Mouse (Mus musculus) activated CD4-positive, CD25-positive, alpha-beta regulatory T cell, adult 9 weeks (primary cell): ENCODE measurements around the gene Slc38a9. TPM values are rescaled to one million over a fixed set of nuclear protein-coding genes. Genes with fewer than 3 reads are reported as not detected.

Source experiments
- polyA plus RNA-seq: library from polyadenylated mRNA; unstranded; fragments of 100-300 nt; shearing (Covaris generic); gene quantifications from one replicate; pipeline ENCODE4 v1.2.1, GENCODE M21; 2017

The Slc38a9 gene
- 38.8 TPM for polyA plus RNA-seq

GRCm38 (mm10) chr13:112660574-112661381, at the start of gene Slc38a9:
Gene Slc38a9, plus strand, starts transcription at chr13:112660751.

GRCm38 (mm10) chr13:112652205-112652604, 8.3 kb upstream of the Slc38a9 start, which contains the start of gene Ddx4:
Gene Ddx4, minus strand, starts transcription at chr13:112652475.

Other genes with a start within 250 kb of the Slc38a9 start
- gene Il6st, start 196.7 kb upstream of the Slc38a9 start, polyA plus RNA-seq: 217 TPM
- gene Il31ra, start 66.4 kb upstream of the Slc38a9 start, polyA plus RNA-seq: not detected
- not detected for gene Ddx4, start 8.3 kb upstream of the Slc38a9 start, polyA plus RNA-seq
- 5.5 TPM for gene Plpp1, start 140.0 kb downstream of the Slc38a9 start, polyA plus RNA-seq